Mouse (Mus musculus): Measurements from ENCODE around the gene Tmprss6.
A peak's percentile ranks its signal among the peaks of the same experiment; 100 is the strongest.

The Tmprss6 gene

DNA sequence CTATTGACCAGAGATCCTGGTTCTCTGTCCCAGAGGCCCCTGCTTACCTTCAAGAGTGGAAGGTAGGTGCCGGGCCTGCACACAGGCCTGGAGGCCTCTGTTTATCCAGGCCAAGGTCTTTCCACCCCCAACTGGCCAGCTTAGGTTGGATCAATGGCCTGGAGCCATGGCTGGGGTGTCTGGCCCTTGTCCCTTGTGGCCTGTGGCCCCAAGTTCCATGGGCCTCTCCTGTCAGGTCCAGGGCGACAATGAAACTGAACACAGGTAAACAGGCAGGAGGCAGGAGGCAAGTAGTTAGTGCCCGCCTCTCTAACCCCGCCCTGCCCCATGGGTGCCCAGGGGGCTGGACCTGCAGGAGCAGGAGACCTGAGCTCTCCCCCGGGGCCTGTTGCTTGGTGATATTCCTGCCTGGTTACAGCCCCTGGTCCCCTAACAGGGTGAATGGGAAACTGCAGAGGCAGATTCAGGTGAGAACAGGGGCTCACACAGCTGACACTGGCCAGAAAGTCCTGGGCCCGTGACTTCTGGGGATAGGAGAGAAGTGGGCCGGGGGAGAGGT, at the start of gene Tmprss6:
Gene Tmprss6, minus strand, starts transcription at position 256 of the 559 bp plus-strand sequence.
- no peak for DNase-seq (ENCODE audit: low spot score in 2 of 2)

- no peak for DNase-seq (ENCODE audit: low spot score in 2 of 2)
Observed at GRCm38 (mm10) chr15:78518221-78518620, 49.8 kb upstream of the Tmprss6 start.

- no peak for DNase-seq (ENCODE audit: low spot score in 2 of 2)
Observed at GRCm38 (mm10) chr15:78515759-78516158, 47.3 kb upstream of the Tmprss6 start.

DNA sequence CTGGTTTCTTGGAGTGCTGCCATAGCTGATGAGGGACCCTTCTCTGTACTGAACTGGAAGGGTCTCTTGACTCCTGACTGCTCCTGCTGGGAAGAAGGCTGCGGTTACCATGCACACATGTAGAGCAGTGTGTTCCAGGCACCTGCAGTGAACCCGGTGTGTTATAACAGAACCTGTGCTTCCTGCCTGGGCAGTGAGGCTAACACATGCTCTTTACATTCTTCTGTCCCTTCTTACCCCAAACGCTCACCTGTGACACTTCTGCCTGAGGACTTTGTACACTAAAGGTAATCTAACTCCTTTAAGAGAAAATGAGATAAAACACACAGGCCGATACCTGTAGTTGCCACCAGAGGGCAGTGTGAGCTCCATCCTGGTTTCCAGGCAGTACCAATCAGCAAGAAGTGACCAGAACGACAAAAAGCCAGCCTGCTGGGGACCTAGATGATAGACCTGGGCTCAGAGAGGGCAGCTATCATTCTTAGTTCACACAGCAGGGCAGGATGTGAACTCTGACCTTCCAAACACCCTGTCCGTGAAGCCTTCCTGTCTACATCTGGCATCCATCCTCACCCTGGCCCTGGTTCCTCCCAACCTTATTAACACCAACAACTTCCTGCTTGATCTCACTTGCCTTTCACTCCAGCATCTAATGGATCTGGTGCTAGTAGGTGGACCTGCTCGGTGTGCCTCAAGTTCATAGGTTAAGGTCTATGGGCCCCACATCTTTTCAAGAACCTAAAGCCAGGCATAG, 46.1 kb upstream of the Tmprss6 start:
- peak; percentile 42 to 54 for DNase-seq (ENCODE audit: low spot score in 2 of 2)

DNA sequence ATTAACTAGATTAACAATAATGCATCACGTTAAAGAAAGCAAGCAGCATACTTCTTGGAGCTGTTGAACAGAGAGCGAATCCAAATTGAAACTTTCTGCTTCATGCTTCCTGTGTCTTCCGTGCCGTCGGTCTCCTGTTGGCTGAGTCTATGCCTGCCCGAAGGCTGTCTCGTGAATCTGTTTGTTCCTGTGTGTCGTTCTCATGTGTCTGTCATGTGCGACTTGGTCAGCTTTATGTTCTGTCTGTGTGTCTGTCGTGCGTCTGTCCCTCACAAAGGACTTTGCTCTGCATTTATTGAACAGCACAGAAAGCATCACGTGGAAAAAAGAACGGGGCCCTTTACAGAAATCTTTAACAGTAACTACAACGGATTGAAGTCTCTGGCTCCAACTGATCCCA, 44.6 kb upstream of the Tmprss6 start:
- DNase-seq (ENCODE audit: low spot score in 2 of 2), result no peak

DNA sequence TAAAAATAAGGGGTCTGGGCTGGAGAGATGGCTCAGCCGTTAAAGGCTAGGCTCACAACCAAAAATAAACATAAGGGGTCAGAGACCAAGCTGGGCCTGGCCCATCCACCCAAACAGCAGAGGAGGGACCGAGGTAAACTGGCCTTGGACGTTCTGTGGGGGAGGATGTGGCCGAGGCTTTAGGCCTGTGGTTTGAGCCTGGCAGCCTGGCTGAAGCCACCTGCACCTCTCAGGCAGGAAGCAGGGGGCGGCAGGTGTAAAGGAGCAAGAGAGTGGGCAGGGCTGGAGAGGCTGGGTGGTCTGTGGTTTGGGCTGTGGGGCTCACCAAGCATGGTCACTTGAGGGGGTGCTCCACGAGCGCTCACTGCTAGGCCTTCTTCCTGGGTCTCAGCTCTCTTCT, 43.5 kb upstream of the Tmprss6 start:
- no peak for DNase-seq (ENCODE audit: low spot score in 2 of 2)

GRCm38 (mm10) chr15:78510736-78511135, 42.3 kb upstream of the Tmprss6 start:
- no peak for DNase-seq (ENCODE audit: low spot score in 2 of 2)

- DNase-seq (ENCODE audit: low spot score in 2 of 2), result no peak
Observed at GRCm38 (mm10) chr15:78510121-78510576, 41.7 kb upstream of the Tmprss6 start.

- DNase-seq (ENCODE audit: low spot score in 2 of 2), result no peak
Observed at GRCm38 (mm10) chr15:78509297-78509899, 41.0 kb upstream of the Tmprss6 start.

GRCm38 (mm10) chr15:78508443-78508842, 40.0 kb upstream of the Tmprss6 start:
- no peak for DNase-seq (ENCODE audit: low spot score in 2 of 2)

GRCm38 (mm10) chr15:78505541-78505940, 37.1 kb upstream of the Tmprss6 start:
- DNase-seq (ENCODE audit: low spot score in 2 of 2), result no peak

DNA sequence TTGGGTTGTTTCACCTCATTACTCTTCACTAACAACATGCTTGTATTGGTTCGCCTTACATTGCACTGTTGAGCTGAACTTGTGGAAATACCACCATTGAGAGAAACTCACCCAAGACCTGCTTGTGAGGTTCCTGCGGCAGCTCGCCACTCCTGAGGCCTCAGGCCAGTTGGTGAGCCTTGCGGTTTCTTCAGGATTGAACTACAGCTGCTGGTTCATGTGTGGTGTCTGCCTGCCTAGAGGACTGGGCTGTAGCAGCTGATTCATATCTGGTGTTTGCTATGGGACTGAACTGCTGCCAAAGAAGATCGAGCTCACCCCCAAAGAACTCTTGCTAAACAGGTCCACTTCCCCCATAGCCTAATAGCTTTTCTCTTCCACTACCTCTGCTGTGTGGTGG, 36.4 kb upstream of the Tmprss6 start:
- DNase-seq (ENCODE audit: low spot score in 2 of 2), result no peak

DNA sequence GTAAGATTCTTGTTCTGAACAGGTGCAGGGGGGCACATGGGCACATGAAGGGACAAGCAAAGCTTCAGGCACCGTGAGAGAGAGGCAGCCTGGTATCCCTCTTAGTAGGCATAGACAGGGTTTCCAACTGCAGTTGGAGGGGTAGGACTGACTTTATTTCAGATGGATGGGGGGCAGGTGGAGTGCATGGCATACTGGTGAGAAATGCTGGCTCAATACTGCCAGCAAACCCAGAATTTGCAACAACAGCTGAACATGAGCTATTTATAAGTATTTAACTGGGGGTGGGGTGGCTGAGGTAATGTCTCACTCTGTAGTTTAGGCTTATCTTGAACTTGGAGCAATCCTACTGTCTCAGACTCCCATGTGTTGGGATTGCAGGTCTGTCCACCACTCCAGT, 35.6 kb upstream of the Tmprss6 start:
- DNase-seq (ENCODE audit: low spot score in 2 of 2), result no peak

DNA sequence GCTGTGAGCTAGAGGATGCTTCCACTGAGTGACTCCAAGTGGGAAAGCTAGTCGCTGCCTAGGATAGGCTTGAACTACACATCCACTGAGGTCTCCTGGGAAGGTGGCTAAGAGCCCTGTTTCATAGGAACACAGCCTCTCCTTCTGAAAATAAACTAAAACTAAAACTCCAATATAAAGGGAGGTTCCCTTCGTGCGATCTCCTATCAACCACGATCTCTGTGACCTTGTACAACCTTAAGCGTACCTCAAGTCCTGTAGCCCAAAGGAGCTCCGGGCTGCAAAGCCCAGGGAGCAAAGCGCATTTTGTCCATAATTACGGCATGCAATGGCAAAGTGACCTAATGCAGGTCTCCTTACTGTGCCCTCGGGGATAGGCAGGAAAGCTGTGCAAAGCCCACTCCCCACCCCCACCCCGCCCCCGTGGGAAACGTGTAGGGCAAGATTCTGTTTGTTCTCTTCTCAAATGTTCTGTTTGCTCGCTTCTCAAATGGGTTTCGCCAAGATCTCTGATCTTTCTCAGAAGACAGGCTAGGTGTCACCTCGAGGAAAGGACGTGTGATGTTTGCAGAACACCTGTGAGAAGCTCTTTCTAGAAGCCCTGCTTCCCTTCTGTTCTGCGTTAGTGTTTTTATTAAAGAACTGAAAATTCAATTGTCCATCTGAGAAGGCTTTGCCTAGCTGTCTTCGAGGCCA, 34.2 kb upstream of the Tmprss6 start:
- no peak for DNase-seq (ENCODE audit: low spot score in 2 of 2)

- DNase-seq (ENCODE audit: low spot score in 2 of 2), result no peak
Observed at GRCm38 (mm10) chr15:78494968-78495406, 26.6 kb upstream of the Tmprss6 start, which contains the start of gene Il2rb. Gene Il2rb, minus strand, starts transcription at chr15:78495271.

DNA sequence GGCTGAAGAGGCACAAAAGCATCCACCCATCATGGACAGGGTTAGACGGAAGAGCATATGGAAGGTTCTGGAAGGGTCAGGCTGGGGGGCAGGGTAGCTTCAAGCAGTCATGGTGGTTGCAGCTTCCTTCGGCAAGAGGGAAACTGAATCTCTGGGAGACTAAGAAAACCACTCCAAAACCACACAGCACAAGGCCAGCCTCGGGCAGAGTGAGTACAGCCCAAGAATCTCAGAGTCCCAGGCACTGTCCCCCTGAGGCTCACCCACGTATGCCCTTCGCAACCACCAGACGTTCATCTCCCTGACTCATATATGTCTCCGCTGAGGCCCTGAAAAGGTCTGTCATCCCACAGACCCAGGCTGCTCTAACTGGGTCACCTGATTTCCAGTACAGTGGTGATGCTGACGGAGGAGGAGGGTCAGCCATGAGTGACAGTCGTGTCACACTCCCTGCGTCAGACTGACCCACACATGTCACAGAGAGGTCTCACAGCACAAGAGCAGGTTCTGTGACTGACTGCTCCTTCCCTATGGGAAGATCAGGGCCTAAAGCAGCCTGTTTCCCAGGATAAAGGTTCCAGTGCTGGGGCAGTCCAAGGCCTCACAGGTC, 25.1 kb upstream of the Tmprss6 start:
- DNase-seq (ENCODE audit: low spot score in 2 of 2), result no peak

GRCm38 (mm10) chr15:78491301-78491700, 22.9 kb upstream of the Tmprss6 start:
- DNase-seq (ENCODE audit: low spot score in 2 of 2), result no peak

- DNase-seq (ENCODE audit: low spot score in 2 of 2), result no peak
Observed at GRCm38 (mm10) chr15:78489906-78490305, 21.5 kb upstream of the Tmprss6 start.

DNA sequence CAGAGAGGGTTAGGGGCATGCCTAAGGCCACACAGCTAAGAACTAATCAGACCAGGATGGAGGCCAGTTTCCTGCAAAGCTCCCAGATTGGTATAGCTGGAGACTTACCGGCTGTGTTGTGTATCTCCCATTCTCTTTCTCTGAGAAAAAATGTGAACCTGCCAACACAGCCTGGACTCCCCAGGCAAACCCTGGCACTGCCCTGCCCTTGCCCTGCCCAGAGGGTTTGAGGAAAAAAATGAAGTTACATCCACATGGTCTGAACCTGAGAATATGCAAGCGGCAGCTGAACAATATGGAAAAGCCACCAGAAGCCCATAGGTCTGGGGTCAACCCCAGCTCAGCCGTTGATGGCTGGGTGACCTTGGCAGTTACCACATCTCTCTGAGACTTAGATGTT, 20.8 kb upstream of the Tmprss6 start:
- no peak for DNase-seq (ENCODE audit: low spot score in 2 of 2)

DNA sequence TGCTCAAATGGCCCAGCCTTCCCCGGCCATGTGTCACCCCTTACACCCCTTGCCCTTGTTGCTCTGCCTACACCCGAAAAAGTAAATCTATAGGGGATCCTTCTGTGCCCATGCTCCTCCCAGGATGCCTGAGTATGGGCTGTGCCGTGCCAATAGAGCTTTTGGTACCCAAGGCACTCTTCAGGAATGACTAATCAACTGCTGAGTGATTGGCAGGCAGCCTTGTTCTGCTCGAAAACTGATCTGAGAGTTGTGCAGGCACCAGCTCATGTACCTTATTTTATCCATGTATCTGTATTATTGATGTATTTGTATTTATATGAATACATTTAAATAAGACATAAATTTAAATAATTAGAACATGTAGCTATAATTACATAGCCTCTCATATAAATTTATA, 18.6 kb upstream of the Tmprss6 start:
- no peak for DNase-seq (ENCODE audit: low spot score in 2 of 2)

DNA sequence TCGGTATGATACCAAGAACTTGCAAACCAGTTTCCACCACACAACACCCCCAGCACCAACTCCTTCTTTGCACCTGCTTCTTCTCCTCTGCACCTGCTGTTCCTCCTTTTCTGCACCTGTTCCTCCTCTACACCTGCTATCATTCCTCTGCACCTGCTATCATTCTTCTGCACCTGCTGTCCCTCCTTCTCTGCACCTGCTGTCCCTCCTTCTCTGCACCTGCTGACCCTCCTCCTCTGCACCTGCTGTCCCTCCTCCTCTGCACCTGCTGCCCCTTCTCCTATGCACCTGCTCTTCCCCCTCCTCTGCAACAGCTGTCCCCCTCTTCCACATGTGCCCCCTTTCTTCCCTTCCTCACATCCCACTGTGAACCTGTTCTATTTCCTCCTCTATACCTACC, 18.1 kb upstream of the Tmprss6 start:
- no peak for DNase-seq (ENCODE audit: low spot score in 2 of 2)

GRCm38 (mm10) chr15:78483311-78483710, 14.9 kb upstream of the Tmprss6 start:
- DNase-seq (ENCODE audit: low spot score in 2 of 2), result no peak
